Comparison of ENCODE assay signal across 8 mouse cellular contexts in the genomic region with DNA sequence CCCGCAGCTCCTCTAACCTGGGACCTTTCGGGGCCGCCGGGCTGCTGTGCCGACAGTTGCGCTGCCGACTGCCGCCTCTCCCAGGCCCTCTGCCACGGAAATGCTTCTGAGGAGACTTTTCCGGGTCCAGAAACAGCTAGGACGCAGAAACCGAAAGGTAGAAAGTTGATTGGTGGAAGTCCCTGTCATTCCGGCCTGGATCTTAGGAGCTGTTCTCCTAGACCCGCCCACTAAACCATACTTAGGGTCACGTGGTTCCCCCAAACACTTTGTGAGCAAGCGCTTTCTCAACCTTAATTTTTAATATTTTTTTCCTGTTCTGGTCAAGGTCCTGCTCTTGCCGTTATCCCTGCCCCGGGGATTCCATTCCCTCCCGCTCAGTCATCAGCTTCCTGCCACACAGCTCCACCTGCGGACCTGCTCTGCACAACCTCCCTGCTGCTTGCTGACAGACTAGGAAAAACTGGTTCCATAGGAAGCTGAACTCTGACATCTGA. TPM values are rescaled to one million over a fixed set of nuclear protein-coding genes. Genes with fewer than 3 reads are reported as not detected.
DNase-seq lines count a peak whose midpoint lies in the region; ATAC-seq and TF ChIP-seq lines count a peak whose summit lies in the region.
"Not testable (repeated sequence)": the region's sequence is repeated elsewhere in the genome, so short reads cannot be mapped to it uniquely, and the experiment has no call there.

A gene (minus strand): TSS at position 108 of the 497 bp plus-strand sequence.

- not testable (repeated sequence) for H3K36me3 ChIP-seq in heart, embryonic 12.5 days; kidney, postnatal 0 days (ENCODE audit: insufficient read depth, low read length); liver, embryonic 11.5 days (ENCODE audit: control insufficient read depth, insufficient read depth, low read length); stomach, embryonic 14.5 days (ENCODE audit: control insufficient read depth, insufficient read depth, low read length)

- H3K27me3 ChIP-seq in heart, embryonic 12.5 days (replicated peaks); kidney, postnatal 0 days (ENCODE audit: insufficient read depth, low read length); liver, embryonic 11.5 days (replicated peaks; ENCODE audit: control insufficient read depth, insufficient read depth, low read length); stomach, embryonic 14.5 days (ENCODE audit: control insufficient read depth, insufficient read depth, low read length): not testable (repeated sequence)

- H3K4me3 ChIP-seq in heart, embryonic 12.5 days = peak within 1 kb of the TSS; percentile 64
- peak within 1 kb of the TSS; percentile 61 for H3K4me3 ChIP-seq in kidney, postnatal 0 days (replicated peaks; ENCODE audit: low read depth, low read length)
- H3K4me3 ChIP-seq in liver, embryonic 11.5 days (ENCODE audit: low read depth, low read length) = peak within 1 kb of the TSS; percentile 63
- peak within 1 kb of the TSS; percentile 55 for H3K4me3 ChIP-seq in stomach, embryonic 14.5 days (ENCODE audit: low read depth, low read length)

- TF ChIP-seq CTCF in kidney, postnatal 0 days (IDR thresholded peaks at IDR 0.05; ENCODE audit: low read depth) = not testable (repeated sequence)

- H3K9ac ChIP-seq in heart, embryonic 12.5 days = peak within 1 kb of the TSS; percentile 71
- H3K9ac ChIP-seq in kidney, postnatal 0 days (ENCODE audit: low read depth, low read length) = peak within 1 kb of the TSS; percentile 75
- H3K9ac ChIP-seq in liver, embryonic 11.5 days (ENCODE audit: low read depth, low read length) = peak within 1 kb of the TSS; percentile 71
- H3K9ac ChIP-seq in stomach, embryonic 14.5 days (replicated peaks; ENCODE audit: low read depth, low read length) = 0 out of 2 replicates have a peak within 1 kb of the TSS, but pooled peaks have one; percentile 38

- peak within 1 kb of the TSS; percentile 66 for H3K4me2 ChIP-seq in heart, embryonic 12.5 days
- H3K4me2 ChIP-seq in kidney, postnatal 0 days (ENCODE audit: low read length) = peak within 1 kb of the TSS; percentile 53
- peak within 1 kb of the TSS; percentile 58 for H3K4me2 ChIP-seq in liver, embryonic 11.5 days
- peak within 1 kb of the TSS; percentile 37 for H3K4me2 ChIP-seq in stomach, embryonic 14.5 days (replicated peaks; ENCODE audit: low read depth, low read length)

- H3K27ac ChIP-seq in heart, embryonic 12.5 days (ENCODE audit: poor library complexity, severe bottlenecking) = peak within 1 kb of the TSS; percentile 48
- peak within 1 kb of the TSS; percentile 88 for H3K27ac ChIP-seq in kidney, postnatal 0 days
- H3K27ac ChIP-seq in liver, embryonic 11.5 days (ENCODE audit: low read depth, low read length) = peak within 1 kb of the TSS; percentile 58; the same call in 1 of the 2 replicates
- H3K27ac ChIP-seq in stomach, embryonic 14.5 days (ENCODE audit: low read length) = peak within 1 kb of the TSS; percentile 63; the same call in 1 of the 2 replicates

- not testable (repeated sequence) for H3K9me3 ChIP-seq in heart, embryonic 12.5 days (replicated peaks); kidney, postnatal 0 days (replicated peaks; ENCODE audit: low read length); liver, embryonic 11.5 days (ENCODE audit: control insufficient read depth, low read length); stomach, embryonic 14.5 days (ENCODE audit: control insufficient read depth, low read depth, low read length)

- WGBS in heart, embryonic 12.5 days = 0% methylated on average over 20 of the region's 20 CpGs
- WGBS in kidney, postnatal 0 days = under 1% methylated on average over 20 of the region's 20 CpGs
- 0% methylated on average over 20 of the region's 20 CpGs for WGBS in liver, embryonic 11.5 days
- WGBS in stomach, embryonic 14.5 days = under 1% methylated on average over 20 of the region's 20 CpGs

- H3K4me1 ChIP-seq in heart, embryonic 12.5 days (replicated peaks); kidney, postnatal 0 days (replicated peaks; ENCODE audit: insufficient read depth, low read length); liver, embryonic 11.5 days (replicated peaks; ENCODE audit: control insufficient read depth, insufficient read depth, low read length); stomach, embryonic 14.5 days (ENCODE audit: control insufficient read depth, insufficient read depth, low read length): not testable (repeated sequence)

- DNase-seq in CD4-positive helper T cell, adult 2 months (ENCODE audit: low read depth, low spot score) = peak; percentile 92
- peak; percentile 94 for DNase-seq in brain, embryonic 18.5 days (ENCODE audit: low read depth, low spot score)
- DNase-seq in kidney, postnatal 0 days (ENCODE audit: low spot score) = peak; percentile 98
- DNase-seq in liver, embryonic 11.5 days (ENCODE audit: low spot score) = peak; percentile 78
- DNase-seq in naive thymus-derived CD4-positive, alpha-beta T cell, adult 2 months (ENCODE audit: low read depth) = peak; percentile 89

- ATAC-seq in erythroid progenitor cell, adult 5-6 weeks (replicated peaks; ENCODE audit: low FRiP score, poor library complexity, severe bottlenecking) = peak; percentile 99
- ATAC-seq in heart, embryonic 12.5 days (ENCODE audit: insufficient number of reproducible peaks, low FRiP score) = peak; percentile 99
- ATAC-seq in kidney, postnatal 0 days (replicated peaks; ENCODE audit: low FRiP score, low read depth) = peak; percentile 100
- peak; percentile 99 for ATAC-seq in liver, embryonic 11.5 days (replicated peaks; ENCODE audit: low FRiP score)
- ATAC-seq in stomach, embryonic 14.5 days (ENCODE audit: insufficient number of reproducible peaks, insufficient read depth, low FRiP score, low read depth) = peak; percentile 99

RNA-seq across cellular contexts. Expression of the gene that starts here (rescaled TPM):
- total RNA-seq in erythroid progenitor cell, adult 5-6 weeks (2015; ENCODE audit: low replicate concordance) = 9.4 and 18.4 TPM in 2 replicates
- 2.3 and 3.2 TPM in 2 replicates for total RNA-seq in erythroid progenitor cell, adult 5-6 weeks (2017; ENCODE audit: low replicate concordance)
- 8.6 and 9.3 TPM in 2 replicates for polyA plus RNA-seq in heart, embryonic 12.5 days (2016; fragmentation: Nextera tagmentation; extraction: Ambion mirVana)
- 12.2 and 13.5 TPM in 2 replicates for polyA plus RNA-seq in kidney, postnatal 0 days (2015; fragmentation: Nextera tagmentation; extraction: Ambion mirVana)
- polyA plus RNA-seq in liver, embryonic 11.5 days (2014; fragmentation: Nextera tagmentation; extraction: Ambion mirVana) = 8.5 and 9.7 TPM in 2 replicates
- polyA plus RNA-seq in stomach, embryonic 14.5 days (2014; fragmentation: Nextera tagmentation; extraction: Ambion mirVana) = 15.3 and 15.5 TPM in 2 replicates

Comparison
In these comparisons a context has a peak if more than half of its experiments do, and no peak if none do; other contexts are left out.
1. Peak in every context shown above with its lines: DNase-seq, ATAC-seq, H3K4me3 ChIP-seq and H3K27ac ChIP-seq.